Mouse (Mus musculus) brain, embryonic 14.5 days (tissue): Measurements from ENCODE around the gene Qrich1. TPM values are rescaled to one million over a fixed set of nuclear protein-coding genes. Genes with fewer than 3 reads are reported as not detected.
"Not testable (repeated sequence)": the region's sequence is repeated elsewhere in the genome, so short reads cannot be mapped to it uniquely, and the experiment has no call there.

Source experiments
- DNase-seq: peaks from one replicate; pipeline ENCODE4 v3.0.0-alpha.2; 2011; ENCODE audit warnings: low read depth
- CTCF ChIP-seq: fragments of 200-500 bp; IDR thresholded peaks from 2 replicates; pipeline ENCODE4 v1.5.1; 2012; ENCODE audit warnings: inconsistent platforms, mild to moderate bottlenecking, moderate library complexity, borderline replicate concordance; ENCODE audit not compliant: insufficient read depth, insufficient read length; ENCODE audit errors: extremely low read depth
- POLR2A ChIP-seq: fragments of 200-500 bp; IDR thresholded peaks from 2 replicates; pipeline ENCODE4 v1.6.1; 2012; ENCODE audit warnings: mild to moderate bottlenecking, inconsistent platforms, borderline replicate concordance; ENCODE audit not compliant: poor library complexity, insufficient read depth, insufficient read length, severe bottlenecking; ENCODE audit errors: extremely low read depth
- polyA plus RNA-seq: library from polyadenylated mRNA; depleted of rRNA; stranded (reverse); fragments of >200 nt; gene quantifications from 2 replicates; pipeline ENCODE4 v1.2.3, GENCODE M21; 2012; rRNA removed

Qrich1 gene
- polyA plus RNA-seq, 1 experiment = 166 TPM

- no peak for DNase-seq
- no peak for TF ChIP-seq CTCF
- no peak for TF ChIP-seq POLR2A
Observed at GRCm38 (mm10) chr9:108599021-108599566, 82.5 kb downstream of the Qrich1 start.

DNA sequence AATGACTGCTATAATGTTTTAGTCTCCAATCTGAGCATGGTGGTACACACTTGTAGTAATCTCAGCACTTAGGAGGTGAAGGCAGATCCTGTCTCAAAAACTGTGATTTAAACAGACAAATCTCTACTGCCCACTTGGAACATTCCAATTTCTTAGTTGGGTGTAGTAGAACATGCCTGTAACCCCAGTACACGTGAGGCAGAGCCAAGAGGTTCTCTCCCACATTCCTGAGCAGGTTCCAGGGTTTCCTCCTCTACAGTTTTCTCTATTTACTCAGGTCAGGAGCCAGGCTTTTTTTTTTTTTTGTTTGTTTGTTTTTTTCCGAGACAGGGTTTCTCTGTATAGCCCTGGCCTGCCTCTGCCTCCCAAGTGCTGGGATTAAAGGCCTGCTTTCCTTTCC is 83.4 kb downstream of the Qrich1 start:
- TF ChIP-seq POLR2A (no peak), CTCF (no peak)
- no peak for DNase-seq

DNA sequence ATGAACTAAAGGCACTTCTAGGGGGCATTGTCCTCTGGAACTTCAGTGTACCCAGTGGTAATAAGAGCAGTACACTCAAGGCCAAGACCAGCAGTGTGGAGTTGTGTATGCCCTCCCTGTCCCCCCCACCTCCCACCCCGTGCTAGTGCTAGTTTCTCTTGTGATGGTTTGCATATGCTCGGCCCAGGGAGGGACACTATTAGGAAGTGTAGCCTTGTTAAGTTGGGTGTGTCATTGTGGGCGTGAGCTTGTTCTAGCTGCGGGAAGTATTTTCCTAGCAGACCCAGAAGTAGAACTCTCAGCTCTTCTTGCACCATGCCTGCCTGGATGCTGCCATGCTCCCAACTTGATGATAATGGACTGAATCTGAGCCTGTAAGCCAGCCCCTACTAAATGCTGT is 85.4 kb downstream of the Qrich1 start:
- DNase-seq = no peak
- TF ChIP-seq CTCF (no peak), POLR2A (no peak)

DNA sequence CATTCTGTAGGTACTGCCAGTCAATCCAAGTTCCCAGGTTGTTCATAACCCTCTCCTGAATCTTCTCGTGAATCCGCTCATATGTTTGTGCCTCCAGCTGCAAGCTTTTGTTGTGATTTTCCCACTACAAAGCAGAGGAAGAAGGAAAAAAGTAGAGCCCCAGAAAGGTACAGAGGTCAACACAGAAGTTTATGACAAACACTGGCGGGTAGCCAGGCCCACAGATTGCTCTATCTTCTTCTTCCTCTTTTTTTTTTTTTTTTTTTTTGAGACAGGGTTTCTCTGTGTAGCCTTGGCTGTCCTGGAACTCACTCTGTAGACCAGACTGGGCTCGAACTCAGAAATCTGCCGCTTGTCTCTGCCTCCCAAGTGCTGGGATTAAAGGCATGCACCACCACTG is 91.3 kb downstream of the Qrich1 start:
- not testable (repeated sequence) for DNase-seq

DNA sequence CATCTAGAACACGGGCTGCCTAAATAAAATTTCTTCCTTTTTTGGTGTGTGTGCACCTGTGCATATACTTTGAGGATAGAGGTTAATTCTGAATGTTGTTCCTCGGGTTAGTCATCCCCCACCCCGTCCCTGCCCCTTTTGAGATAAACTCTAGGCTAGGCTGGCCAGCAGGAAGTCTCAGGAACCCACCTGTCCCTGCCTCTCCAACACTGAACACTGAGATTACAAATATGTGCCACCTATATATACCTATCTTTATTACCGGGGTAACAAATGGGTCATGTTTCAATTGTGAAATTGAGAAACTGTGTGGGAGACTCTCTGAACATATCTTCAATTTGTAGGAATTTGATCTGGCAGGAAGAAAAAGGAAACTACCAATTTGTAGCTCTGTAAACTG is 92.3 kb downstream of the Qrich1 start:
- TF ChIP-seq POLR2A (no peak), CTCF (no peak)
- no peak for DNase-seq

Other genes starting within 250 kb of the Qrich1 start
- 113 and 115 TPM in 2 replicates for gene Nicn1, start 226.4 kb upstream of the Qrich1 start, polyA plus RNA-seq
- 58.0 and 67.8 TPM in 2 replicates for gene Amt, start 220.0 kb upstream of the Qrich1 start, polyA plus RNA-seq
- 124 and 160 TPM in 2 replicates for gene Rhoa, start 210.7 kb upstream of the Qrich1 start, polyA plus RNA-seq
- gene Tcta, start 210.6 kb upstream of the Qrich1 start, polyA plus RNA-seq = 34.6 and 39.0 TPM in 2 replicates
- 381 and 444 TPM in 2 replicates for gene Gpx1, start 177.9 kb upstream of the Qrich1 start, polyA plus RNA-seq
- gene Usp4, start 169.0 kb upstream of the Qrich1 start, polyA plus RNA-seq = 113 and 152 TPM in 2 replicates
- 2.3 and 3.2 TPM in 2 replicates for gene 1700102P08Rik, start 124.0 kb upstream of the Qrich1 start, polyA plus RNA-seq
- 1.4 and 1.5 TPM in 2 replicates for gene Ccdc36, start 88.3 kb upstream of the Qrich1 start, polyA plus RNA-seq
- not detected in 2 replicates for gene BC048562, start 80.3 kb upstream of the Qrich1 start, polyA plus RNA-seq
- 37.6 and 38.8 TPM in 2 replicates for gene Ccdc71, start 56.3 kb upstream of the Qrich1 start, polyA plus RNA-seq
- 84.2 and 100 TPM in 2 replicates for gene Klhdc8b, start 55.2 kb upstream of the Qrich1 start, polyA plus RNA-seq
- 42.9 and 49.3 TPM in 2 replicates for gene Lamb2, start 37.1 kb upstream of the Qrich1 start, polyA plus RNA-seq
- 184 and 208 TPM in 2 replicates for gene Usp19, start 26.2 kb upstream of the Qrich1 start, polyA plus RNA-seq
- 181 and 184 TPM in 2 replicates for gene Qars, start 9.1 kb upstream of the Qrich1 start, polyA plus RNA-seq
- gene Impdh2, start 43.5 kb downstream of the Qrich1 start, polyA plus RNA-seq = 127 and 171 TPM in 2 replicates
- 47.8 and 67.8 TPM in 2 replicates for gene Ndufaf3, start 50.6 kb downstream of the Qrich1 start, polyA plus RNA-seq
- 190 and 347 TPM in 2 replicates for gene Dalrd3, start 53.1 kb downstream of the Qrich1 start, polyA plus RNA-seq
- 329 and 375 TPM in 2 replicates for gene Wdr6, start 61.9 kb downstream of the Qrich1 start, polyA plus RNA-seq
- 28.4 and 31.6 TPM in 2 replicates for gene P4htm, start 80.9 kb downstream of the Qrich1 start, polyA plus RNA-seq
- gene Arih2, start 132.6 kb downstream of the Qrich1 start, polyA plus RNA-seq = 47.9 and 49.0 TPM in 2 replicates
- gene Slc25a20, start 145.3 kb downstream of the Qrich1 start, polyA plus RNA-seq = 19.5 and 22.6 TPM in 2 replicates
- gene Prkar2a, start 172.5 kb downstream of the Qrich1 start, polyA plus RNA-seq = 33.8 and 52.8 TPM in 2 replicates